Mouse (Mus musculus): ENCODE results near the gene Mbd6.

Gene Mbd6

DNA sequence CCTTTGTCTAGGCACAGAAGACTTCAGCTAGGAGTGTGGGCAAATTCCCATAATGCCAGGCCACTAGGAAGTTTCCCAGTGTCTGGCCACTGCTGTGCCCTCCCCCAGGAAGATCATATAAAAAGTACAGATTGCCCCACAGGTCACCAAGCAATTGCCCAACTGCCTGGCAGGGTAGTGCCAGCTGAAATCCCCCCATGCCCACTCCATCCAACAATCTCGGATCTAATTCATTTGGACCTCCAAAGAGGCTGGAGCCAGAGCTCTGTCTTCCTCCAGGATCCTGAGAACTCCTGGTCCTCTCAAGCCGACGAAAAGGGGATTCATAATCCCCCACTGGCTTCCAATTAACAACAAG lies 903 bp downstream of the Mbd6 start:
- no peak for DNase-seq (ENCODE audit: low read depth)

DNA sequence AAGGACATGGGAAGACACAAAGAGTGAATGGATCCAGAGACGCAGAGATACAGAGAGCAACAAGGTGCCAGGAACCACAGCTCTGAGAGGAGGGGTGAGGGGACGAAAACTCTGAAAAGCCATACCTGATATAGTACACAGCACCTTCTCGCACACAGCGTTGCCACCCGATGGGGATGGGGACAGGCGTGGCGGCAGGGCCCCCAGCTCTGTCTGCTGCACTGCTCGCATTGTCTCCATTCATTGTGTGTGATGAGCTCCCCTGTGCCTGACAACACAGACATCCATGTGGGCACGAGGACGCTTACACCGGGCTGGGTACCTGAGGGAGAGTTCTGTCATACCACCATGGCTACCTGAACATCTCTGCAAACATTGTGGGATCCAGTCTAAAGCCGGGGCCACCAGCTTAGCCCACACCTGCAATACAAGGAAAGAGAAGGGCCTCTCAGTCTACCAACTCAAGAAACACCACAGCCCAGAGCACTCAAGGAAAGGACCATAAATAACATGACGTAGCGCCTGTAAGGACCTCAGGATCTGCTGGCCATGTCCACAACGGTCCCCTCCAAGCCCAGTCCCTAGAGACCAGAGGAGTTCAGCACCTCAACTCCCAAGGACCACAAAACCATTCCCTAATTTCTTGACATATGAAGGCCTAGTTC lies 1.4 kb downstream of the Mbd6 start:
- DNase-seq (ENCODE audit: low read depth) = no peak

DNA sequence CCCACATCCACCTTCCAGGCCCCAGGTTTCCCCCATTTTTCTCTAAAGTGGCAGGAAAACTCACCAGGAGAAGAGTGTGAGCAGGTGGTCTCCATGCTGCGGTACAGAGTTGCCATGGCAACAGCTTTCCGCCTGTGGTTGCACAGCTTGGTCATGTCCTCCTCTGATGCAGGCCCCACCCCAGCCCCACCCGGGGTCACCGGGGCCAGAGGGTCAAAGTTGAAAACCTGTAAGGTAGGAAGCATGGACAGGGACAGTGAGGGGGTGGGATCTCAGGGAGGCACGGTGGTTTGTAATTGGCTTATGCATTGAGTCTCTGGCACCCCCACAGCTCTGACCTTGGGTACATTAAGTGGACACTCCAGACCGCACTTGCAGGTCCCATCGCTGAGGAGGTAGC lies 2.1 kb downstream of the Mbd6 start:
- DNase-seq (ENCODE audit: low read depth) = no peak

DNA sequence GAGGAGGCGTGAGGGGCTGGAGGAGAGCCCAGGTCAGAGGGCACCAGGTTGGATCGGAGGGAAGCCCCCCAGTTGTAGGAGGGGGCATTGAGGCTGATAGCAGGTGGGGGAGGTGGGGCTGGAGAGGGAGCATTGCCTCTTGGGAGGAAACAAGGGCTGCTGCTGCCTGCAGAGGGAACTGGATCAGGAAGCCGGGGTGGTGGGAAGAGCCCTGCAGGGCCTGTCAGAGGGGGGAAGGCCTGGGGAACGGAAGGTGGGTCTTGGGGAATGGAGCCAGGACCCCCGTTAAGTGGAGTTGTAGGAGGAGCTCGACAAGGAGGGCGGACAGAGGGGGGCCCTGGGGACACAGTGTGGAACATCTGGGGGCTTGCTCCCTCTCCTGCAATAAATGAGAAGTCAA lies 2.6 kb downstream of the Mbd6 start:
- DNase-seq (ENCODE audit: low read depth) = no peak

DNA sequence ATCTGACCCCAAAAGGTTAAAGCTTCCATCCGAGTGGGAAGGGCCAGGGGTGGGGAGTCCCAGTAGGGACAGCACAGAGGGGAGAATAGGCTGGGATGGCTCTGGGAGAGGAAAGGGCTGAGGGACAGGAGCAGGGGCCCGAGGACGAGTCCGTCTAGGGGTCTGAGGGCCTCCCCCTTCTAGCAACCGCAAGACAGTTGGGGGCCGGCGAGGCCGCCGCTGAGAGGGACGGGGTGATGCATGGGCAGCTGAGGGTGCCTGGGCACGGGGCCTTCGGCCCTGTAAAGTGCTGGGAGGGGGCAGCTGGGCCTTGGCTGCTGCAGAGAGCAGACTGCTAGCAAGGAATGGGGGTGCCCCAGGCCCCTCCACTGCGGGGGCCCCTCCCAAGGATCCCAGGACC lies 3.2 kb downstream of the Mbd6 start:
- no peak for DNase-seq (ENCODE audit: low read depth)

DNA sequence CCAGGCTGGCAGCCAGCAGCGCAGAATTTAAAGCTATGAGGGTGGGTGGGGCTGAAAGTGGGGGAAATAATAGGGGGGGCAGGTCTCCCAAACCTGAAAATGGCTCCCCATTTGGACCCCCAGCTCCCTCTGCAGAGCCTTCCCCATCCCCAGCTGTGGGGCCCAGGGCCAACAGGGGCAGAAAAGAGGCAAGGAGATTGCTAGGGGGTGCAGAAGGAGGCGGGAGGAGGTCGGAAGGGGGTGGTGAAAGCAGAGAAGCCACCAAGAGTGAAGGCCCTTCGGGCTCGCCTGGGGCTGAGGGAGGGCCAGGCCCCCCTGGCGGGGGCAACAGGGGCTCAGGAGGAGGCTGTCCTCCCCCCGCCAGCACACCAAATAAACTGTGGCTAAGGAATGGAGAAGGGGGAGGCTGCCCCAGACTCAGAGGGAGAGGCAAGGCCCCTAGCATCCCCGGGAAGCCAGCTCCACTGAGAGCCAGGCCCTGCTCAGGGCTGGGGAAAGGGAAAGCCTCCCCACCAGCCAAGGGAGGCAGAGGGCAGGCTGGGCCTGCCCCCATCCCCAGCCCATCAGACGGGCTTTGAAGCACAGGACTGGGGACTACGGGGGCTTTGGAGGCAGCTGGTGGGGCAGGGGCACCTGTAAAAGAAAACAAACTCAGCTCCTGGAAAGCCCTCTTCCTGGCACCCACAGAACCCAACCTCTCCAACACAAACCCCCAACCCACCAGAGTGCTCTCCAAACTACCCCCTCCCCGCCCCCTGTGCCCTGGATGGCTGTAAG lies 3.9 kb downstream of the Mbd6 start:
- DNase-seq (ENCODE audit: low read depth) = no peak

DNA sequence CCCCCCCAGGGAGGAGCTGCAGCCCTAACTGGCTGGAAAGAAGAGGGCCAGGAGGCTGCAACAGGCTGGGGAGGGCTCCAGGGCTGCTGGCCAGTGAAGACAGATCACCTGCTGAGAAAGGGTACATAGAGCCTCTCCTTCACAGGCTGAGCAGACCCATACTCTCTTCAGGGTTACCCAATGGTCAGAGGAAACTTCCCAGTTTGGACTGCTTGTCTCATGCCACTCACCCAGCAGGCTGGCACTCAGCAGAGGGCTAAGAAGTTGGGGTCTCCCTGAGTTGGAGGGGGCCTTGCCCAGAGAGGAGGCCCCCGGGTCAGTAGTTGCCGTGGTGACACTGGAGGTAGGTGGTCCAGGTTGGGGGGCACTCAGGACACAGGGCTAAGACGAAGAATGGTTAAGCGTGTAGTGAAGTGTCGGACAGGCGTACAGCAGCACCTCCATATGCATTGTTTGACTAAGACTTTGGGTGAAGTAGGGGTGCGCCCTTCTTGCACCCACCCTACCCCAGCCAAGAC lies 4.7 kb downstream of the Mbd6 start:
- no peak for DNase-seq (ENCODE audit: low read depth)

DNA sequence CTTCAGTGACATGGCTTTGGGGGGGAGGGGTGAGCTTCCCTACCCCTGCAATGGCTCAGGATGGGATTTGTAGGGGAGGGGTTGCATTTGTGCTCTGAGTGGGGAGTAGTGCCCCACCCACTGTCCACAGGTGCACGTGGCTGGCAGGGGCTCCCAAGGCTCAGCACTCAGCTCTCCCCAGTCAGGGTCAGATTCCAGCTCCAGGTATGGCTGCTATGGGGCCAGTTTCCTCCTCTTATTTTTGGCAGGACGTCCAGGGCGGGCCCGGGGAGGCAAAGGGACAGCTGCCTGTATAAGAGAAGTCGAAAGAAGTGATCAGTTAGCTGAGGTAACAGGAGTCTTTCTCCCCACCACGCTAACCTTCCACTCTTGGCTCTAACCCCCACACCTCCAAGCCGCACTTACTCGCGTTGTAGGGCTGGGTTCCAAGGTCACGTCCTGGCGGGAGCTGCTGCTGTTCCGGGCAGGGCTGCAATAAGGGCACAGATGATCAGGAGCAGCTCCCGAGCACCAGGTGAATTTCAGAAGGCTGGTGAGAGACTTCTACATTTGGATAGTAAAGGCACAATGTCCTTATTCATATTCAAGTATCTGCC lies 6.1 kb downstream of the Mbd6 start:
- no peak for DNase-seq (ENCODE audit: low read depth)

DNA sequence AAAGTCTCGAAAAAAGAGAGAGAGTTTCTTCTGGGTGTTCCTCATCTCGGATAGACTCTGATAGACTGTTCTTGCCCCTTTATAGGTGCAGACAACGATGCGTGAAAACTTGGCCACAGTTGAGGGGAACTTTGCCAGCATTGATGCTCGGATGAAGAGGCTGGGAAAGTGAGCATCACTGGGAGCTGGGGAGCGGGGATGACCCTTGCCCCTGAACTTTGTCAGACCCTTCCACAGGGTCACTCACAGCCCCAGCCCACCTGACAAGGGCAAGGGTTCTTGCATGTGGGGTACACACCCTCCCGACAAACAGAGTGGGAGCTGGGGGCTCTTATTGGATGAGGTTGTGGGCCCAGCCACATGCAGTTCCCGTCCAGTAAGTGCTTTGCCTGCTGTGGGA lies 7.5 kb downstream of the Mbd6 start:
- no peak for DNase-seq (ENCODE audit: low read depth)

DNA sequence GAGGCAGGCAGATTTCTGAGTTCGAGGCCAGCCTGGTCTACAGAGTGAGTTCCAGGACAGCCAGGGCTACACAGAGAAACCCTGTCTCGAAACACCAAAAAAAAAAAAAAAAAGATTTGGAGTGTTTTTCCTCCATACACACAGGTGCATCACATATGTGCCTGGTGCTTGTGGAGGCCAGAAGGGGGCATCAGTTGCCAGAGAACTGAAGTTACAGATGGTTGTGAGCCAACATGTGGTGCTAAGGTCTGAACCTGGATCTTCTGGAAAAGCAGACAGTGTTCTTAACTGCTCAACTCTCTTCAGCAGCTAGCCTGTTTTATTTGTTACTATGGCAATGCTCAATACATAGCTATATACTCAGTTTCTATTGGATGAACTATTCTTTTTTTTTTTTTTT lies 9.1 kb downstream of the Mbd6 start:
- DNase-seq (ENCODE audit: low read depth) = no peak

DNA sequence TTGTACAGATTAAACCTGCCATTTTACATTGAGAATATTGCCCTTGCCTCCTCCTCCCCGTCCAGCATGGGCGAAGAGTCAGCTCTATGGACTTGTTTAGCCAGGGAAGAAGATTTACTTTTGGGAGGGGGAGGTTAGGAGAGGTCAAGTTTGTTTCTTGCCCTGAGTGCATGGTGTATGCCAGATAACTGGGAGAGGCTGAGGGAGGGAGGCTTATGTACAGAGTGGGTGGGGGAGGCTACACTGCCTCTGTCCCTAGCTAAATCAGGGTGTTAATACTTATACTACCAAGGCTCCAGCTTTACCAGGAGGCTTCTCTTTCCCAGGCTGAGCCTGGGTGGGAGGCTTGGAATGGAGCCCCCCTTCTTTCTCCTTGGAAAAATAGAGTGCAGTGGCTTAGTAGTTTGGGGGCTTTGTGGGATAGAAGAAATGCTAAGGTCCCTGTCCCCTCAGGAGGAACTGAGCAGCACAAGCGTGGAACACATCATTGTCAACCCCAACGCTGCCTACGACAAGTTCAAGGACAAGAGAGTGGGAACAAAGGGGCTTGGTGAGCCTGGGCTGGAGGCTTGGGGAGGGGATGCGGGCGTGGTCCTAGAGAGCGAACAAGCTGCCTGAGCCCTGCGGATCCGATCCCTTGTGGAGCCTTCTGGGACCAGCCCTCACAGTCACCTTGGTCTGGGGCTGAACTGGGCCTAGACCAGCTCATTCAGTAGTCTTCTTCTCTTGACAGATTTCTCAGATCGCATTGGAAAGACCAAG lies 14.4 kb downstream of the Mbd6 start:
- no peak for DNase-seq (ENCODE audit: low read depth)

DNA sequence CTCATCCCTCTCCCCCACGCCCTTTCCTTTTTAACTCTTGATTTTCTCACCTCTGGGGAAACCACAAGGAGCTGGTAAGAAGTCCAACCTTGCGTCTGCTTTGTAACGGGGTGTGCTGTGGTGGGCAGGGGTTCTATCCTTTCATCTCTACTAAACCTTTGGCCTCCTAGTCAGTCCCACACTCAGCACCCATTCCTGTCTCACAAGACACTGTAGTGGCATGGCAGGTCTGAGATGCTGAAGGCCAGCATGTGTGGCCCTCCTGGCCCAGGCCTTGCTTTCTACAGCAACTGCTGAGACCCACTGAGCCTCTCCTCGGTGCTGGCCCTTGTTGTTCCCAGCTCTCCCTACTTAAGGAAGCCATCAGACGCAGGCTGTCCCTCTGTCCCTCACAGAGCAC lies 16.4 kb downstream of the Mbd6 start:
- no peak for DNase-seq (ENCODE audit: low read depth)

DNA sequence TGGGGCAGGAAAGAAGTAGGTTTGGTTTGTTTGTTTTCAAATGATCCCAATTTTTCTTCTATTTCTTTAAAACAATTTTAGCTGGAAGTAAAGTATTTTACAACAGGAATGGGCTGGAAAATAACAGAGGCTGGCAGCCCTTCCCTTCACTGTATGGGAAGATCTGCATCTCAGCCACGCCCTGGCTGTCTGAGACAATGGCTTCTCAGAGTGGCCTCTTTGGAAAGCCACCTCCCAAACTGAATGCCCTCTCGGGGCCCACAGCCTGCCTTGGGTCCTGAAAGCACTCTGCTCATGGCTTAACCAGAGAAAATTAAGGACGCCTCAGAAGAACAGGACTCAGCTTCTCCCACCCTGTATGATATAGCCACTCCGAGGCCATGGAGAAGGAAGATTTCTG lies 18.9 kb downstream of the Mbd6 start:
- no peak for DNase-seq (ENCODE audit: low read depth)

DNA sequence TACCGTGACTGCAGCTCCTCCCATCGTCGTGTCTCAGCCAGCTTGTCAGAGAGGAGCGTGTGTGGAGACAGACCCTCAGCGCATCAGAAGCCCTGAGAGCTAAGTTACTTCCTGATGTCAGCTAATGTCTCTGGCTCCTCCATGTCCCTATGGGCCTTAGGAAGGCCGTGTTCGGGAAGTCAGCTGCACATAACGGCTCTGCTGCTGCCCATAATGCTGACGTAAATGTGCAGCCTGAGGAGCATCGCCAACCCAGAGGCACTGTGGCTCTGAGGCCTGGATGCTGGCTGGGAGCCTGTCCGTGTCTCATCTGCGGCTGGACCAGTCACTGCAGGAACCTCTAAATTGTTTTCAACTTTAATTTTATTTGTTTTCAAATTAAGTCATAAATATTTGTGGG lies 19.8 kb downstream of the Mbd6 start:
- no peak for DNase-seq (ENCODE audit: low read depth)

DNA sequence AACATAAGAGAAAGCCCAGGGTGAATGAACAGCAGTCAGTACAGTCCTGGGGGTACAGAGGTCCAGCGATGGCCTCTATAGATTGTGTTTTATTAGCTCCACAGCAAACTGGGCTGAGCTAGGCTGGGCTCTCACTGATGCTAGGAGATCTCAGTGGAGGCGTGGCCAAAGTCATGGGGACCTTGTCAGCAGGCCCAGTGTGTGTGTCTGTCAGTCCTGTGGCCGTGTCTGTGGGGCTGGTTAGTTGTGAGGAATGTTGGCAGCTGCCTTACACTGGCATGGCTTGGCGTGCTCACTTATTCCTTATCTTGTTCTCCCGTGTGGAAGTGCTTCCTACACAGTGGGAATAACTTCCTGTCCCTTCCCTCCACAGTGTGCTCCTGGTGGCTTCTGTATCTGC lies 20.4 kb downstream of the Mbd6 start:
- no peak for DNase-seq (ENCODE audit: low read depth)

DNA sequence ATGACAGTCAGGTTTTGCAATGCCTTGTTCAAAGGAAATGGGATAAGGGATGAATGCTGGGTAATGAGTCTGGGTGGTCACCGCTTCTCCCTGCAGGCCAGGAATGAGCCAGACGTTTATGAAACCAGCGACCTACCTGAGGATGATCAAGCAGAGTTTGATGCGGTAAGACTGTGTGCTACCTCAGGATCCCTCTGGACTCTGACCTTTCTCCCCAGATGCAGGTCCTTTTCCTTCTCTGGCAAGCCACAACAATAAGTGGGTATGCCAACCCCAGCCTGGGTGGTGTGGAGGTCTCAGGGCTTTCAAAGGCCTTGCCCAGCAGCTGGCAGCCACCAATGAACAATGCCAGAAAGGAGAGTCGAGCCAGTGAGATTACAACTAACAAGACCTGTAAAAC lies 21.5 kb downstream of the Mbd6 start:
- no peak for DNase-seq (ENCODE audit: low read depth)

DNA sequence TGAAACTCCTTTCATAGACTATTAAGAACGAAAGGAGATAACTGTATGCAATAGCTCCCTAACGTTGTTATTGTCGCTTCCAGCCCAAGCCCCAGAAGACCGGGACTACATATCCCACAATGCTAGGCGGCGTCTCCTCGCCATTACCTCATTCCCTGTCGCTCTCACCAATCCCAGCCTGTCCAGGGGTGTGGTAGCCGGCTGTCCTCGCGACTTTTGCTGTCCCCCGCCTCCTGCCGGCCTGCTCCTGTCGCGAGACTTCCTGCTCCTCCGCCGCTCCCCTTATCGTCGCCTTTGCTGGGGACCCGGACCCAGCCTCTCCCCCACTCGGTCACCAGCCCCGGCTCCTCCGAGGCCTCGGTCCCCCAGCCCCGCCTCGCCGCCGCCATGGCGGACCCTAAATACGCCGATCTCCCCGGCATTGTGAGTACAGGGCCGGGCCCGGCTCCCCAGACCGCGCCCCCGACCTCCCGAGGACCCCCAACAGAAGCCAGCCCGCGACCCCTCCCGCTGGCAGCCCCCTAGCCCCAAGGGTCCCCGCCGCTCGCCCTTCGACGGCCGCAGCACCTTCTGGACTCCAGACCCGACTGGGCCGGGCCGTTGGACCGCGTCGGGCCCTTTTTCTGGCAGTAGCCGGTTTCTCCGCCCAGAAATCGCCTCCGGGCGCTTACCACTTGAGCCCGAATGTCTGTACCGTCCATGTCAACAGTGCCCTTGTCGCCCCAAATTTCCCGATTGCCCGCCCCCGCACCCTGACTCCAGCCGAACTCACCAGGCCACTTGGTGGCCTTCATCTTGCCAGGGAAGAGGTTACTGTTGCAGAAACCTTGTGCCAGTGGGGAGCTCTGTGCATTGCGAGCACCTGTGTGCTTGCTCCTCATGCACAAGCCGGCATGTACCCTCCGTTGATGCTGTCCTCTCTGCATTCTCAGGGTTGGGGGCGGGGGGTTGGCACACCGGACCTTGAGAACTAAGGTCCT lies 22.4 kb downstream of the Mbd6 start, which contains the start of gene Dctn2:
Gene Dctn2, plus strand, starts transcription at position 257 of the 980 bp plus-strand sequence.
- peak; percentile 92 for DNase-seq (ENCODE audit: low read depth)

DNA sequence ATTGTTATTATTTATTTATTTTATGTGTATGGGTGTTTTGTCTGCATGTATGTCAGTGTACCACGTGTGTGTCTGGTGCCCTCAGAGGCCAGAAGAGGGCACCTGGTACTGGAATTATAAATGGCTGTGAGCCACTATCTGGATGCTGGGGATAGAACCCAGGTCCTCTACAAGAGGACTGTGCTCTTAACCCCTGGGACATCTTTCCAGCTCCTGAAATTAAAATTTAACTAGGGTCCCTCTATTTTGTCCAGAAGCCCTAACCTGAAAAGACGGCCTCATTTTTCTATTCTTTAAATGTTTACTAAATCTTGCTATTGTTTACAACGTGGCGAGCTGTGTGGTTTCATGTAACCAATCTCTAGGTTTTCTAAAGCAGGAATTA lies 23.1 kb downstream of the Mbd6 start:
- DNase-seq (ENCODE audit: low read depth) = peak; percentile 7

DNA sequence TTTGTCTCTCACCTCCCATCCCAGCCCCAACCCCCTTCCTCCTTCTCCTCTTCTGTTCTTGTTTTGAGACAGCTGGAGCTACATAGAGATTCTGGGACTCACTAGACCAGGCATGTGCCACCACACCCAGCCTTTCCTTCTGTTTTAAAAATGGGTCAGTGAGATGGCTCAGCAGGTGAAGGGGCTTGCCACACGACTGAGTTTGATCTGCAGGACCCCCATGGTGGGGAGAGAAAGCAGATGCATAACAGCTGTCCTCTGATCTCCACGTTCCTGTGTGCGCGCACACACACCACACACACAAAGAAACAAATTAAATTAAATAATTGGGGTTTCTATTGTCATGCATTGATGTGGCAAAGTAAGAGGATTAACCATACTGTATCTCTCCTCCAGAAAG lies 23.8 kb downstream of the Mbd6 start:
- no peak for DNase-seq (ENCODE audit: low read depth)

DNA sequence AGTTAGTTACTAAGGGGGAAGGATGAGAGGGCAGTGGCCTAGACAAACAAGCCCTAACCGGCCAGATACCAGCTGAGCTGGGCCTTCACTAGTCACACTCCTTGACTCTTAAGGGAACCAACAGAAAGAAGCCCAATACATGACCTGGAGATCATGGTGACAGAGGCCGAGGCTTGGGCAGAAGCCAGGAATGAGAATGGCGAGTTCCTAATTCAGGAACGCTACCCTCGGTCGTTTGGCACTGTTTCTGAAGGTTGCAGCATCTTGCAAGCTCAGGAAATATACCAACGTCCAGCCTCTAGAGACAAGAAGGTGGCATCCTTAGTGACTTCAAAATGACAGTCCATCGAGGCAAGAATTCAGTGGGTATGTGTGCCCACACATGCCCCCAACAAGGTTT lies 24.5 kb downstream of the Mbd6 start:
- no peak for DNase-seq (ENCODE audit: low read depth)

DNA sequence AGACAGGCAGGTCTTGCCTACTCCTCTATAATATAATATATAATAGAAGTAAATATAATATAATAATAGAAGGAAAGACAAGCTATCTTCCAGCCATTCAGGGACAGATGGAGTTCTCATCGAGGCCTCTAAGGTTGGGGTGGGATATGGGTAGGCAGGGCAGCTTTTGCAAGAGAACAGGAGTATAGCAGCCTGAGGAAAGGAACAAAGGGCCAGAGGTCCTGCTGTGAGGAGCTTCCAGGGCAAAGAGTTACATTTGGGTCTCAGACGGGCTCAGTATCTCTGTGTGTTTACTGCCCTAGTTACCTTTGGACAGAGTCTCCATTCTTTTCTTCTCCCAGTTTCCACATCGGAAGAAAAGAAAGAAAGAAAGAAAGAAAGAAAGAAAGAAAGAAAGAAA lies 25.2 kb downstream of the Mbd6 start:
- DNase-seq (ENCODE audit: low read depth) = no peak
